Mouse (Mus musculus) right cerebral cortex, postnatal 10 days (tissue): ENCODE measurements around the gene Muc5ac.

ENCODE experiments used
- DNase-seq, 2 experiments: peaks; one replicate each; pipeline ENCODE4 v3.0.0; 2021; ENCODE audit warnings: low spot score in 2 of 2

Gene Muc5ac

DNA sequence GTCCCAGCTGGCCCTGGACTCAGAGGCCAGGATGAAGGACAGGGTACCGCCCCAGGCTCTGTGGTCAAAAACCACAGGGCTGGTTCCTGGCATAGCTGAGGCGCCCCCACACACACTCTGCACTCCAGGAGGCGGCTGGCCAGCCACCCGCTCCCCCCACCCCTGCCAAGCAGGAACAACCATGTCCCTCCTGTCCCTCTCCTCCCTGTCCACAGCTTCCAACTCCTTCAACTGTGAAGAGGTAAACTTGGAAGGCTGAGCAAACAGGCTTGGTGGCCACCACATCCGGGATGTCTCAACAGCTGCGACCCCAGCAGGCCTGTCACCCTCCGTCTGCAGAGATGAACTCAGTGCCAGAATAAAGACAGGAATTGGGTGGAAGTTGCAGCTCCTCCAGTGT lies 47.2 kb downstream of the Muc5ac start:
- no peak for DNase-seq

DNA sequence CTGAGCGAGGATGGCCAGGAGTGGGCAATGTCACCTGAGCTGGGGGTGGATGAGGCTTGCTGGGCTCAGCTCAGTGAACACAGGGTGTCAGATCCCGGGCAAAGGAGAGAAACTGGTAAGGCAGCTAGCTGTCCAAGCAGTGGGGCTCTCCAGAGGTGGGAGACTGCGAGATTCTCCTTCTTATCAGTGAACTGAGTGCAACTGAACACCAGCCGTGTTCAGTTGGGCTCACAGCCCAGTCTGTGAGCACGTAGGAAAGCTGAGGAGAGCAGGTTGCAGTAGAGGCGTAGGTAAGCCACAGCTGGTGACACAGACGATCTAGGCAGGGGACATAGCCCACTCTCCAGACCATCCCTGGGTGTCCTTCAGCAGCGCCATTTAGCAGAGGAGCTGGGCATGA lies 47.7 kb downstream of the Muc5ac start:
- no peak for DNase-seq

DNA sequence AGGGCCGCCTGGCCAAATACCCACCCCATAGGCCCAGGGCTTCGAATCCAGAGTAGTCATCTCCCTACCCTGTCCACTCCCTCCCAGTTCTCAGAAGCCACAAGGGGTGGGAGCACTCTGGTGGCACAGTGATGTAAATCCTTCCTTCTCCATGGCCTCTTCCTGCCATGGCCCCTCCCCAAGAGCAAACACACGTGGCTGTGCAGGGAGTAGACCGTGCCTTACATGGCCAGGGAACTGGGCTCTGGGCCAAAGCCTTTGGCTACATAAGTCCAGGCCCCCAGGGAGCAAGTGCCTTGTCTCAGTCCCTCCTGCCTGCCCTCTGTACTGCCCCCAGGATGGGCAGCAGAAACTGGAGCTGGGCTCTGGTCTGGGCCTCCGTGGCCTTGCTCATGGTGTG lies 50.0 kb downstream of the Muc5ac start, which contains the start of gene Muc5b:
Muc5b (plus strand) TSS at position 292 of the 400 bp plus-strand sequence.
- no peak for DNase-seq

DNA sequence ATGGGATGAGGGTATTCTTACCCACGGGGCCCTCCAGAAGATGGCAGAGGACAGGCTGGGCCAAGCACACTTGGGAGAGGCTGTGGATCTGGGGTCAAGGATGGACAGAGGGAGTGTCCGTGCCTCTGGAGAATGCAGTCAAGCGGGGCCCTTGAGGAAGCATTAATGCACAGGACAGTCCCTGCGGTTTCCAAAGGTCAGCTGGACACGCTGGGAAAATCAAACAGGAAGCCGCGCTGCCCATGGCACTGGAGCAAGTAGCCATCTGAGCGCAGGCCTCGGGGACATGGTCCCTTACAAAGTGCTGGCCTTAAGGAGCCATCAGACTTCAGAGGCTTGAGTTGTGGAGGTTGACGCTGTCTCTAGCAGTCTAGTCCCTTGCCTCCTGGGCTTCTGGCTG lies 51.6 kb downstream of the Muc5ac start:
- no peak for DNase-seq

DNA sequence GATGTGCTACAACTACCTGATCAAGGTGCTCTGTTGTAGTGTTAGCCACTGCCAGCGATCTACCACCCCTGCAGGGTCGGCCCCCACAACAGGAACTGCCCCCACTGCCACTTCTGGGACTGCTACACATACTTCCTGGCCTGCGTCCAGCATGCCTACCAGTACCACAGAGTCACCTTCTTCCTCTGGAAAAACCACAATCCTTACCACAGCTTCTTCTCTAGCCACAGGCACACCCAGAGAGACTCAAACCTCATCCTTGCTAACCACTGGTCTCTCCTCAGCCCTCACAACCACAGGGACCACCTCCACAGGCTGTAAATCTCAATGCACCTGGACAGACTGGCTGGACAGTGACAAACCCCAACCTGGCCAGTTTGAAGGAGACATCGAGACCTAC lies 72.3 kb downstream of the Muc5ac start:
- DNase-seq, result no peak
